Mouse (Mus musculus): ENCODE data around the gene Ripk4. TPM values are rescaled to one million over a fixed set of nuclear protein-coding genes. Genes with fewer than 3 reads are reported as not detected.

Gene Ripk4
- polyA plus RNA-seq, 1 experiment from 2014 or later: 2.9 TPM

GRCm38 (mm10) chr16:97751884-97752283, 11.7 kb downstream of the Ripk4 start:
- no peaks in the 10 kb centered on the region for H3K9me3 ChIP-seq (replicated peaks; ENCODE audit: control insufficient read depth, low read length)
- H3K9ac ChIP-seq (ENCODE audit: low read length): no peak overlapping the region
- WGBS: 49% methylated on average over 8 of the region's 8 CpGs
- ATAC-seq (replicated peaks; ENCODE audit: extremely low read depth, insufficient read depth, low FRiP score): no peak
- H3K27me3 ChIP-seq (ENCODE audit: control insufficient read depth, insufficient read depth, low read length): no peaks in the 10 kb centered on the region
- H3K4me1 ChIP-seq (ENCODE audit: control insufficient read depth, insufficient read depth, low read length): 0 out of 2 replicates have a peak, but pooled peaks cover 2% of the 10 kb centered on the region
- H3K4me2 ChIP-seq (ENCODE audit: low read depth, low read length): no peak overlapping the region
- no peak overlapping the region for H3K27ac ChIP-seq (ENCODE audit: low read length)
- no peak overlapping the region for H3K4me3 ChIP-seq (ENCODE audit: low read length)
- no peaks in the 10 kb centered on the region for H3K36me3 ChIP-seq (ENCODE audit: control insufficient read depth, insufficient read depth)

- ATAC-seq (replicated peaks; ENCODE audit: extremely low read depth, insufficient read depth, low FRiP score): no peak
- Histone ChIP-seq H3K36me3 (ENCODE audit: control insufficient read depth, insufficient read depth) (no peaks in the 10 kb centered on the region), H3K27ac (ENCODE audit: low read length) (no peak overlapping the region), H3K4me2 (ENCODE audit: low read depth, low read length) (no peak overlapping the region), H3K9ac (ENCODE audit: low read length) (no peak overlapping the region), H3K4me1 (ENCODE audit: control insufficient read depth, insufficient read depth, low read length) (0 out of 2 replicates have a peak, but pooled peaks cover 2% of the 10 kb centered on the region), H3K4me3 (ENCODE audit: low read length) (no peak overlapping the region), H3K27me3 (ENCODE audit: control insufficient read depth, insufficient read depth, low read length) (no peaks in the 10 kb centered on the region), H3K9me3 (replicated peaks; ENCODE audit: control insufficient read depth, low read length) (no peaks in the 10 kb centered on the region)
- 79% methylated on average over 6 of the region's 6 CpGs for WGBS
Observed at GRCm38 (mm10) chr16:97748421-97748820, 15.2 kb downstream of the Ripk4 start.

- no peak for ATAC-seq (replicated peaks; ENCODE audit: extremely low read depth, insufficient read depth, low FRiP score)
- Histone ChIP-seq H3K4me2 (ENCODE audit: low read depth, low read length) (no peak overlapping the region), H3K9me3 (replicated peaks; ENCODE audit: control insufficient read depth, low read length) (no peaks in the 10 kb centered on the region), H3K4me1 (ENCODE audit: control insufficient read depth, insufficient read depth, low read length) (no peaks in the 10 kb centered on the region), H3K27me3 (ENCODE audit: control insufficient read depth, insufficient read depth, low read length) (no peaks in the 10 kb centered on the region), H3K9ac (ENCODE audit: low read length) (no peak overlapping the region), H3K4me3 (ENCODE audit: low read length) (no peak overlapping the region), H3K36me3 (ENCODE audit: control insufficient read depth, insufficient read depth) (no peaks in the 10 kb centered on the region), H3K27ac (ENCODE audit: low read length) (no peak overlapping the region)
- 73% methylated on average over 6 of the region's 6 CpGs for WGBS
Observed at GRCm38 (mm10) chr16:97738030-97738429, 25.6 kb downstream of the Ripk4 start.

GRCm38 (mm10) chr16:97736562-97736961, 27.0 kb downstream of the Ripk4 start:
- Histone ChIP-seq H3K4me2 (ENCODE audit: low read depth, low read length) (no peak overlapping the region), H3K4me1 (ENCODE audit: control insufficient read depth, insufficient read depth, low read length) (no peaks in the 10 kb centered on the region), H3K9me3 (replicated peaks; ENCODE audit: control insufficient read depth, low read length) (no peaks in the 10 kb centered on the region), H3K36me3 (ENCODE audit: control insufficient read depth, insufficient read depth) (no peaks in the 10 kb centered on the region), H3K27ac (ENCODE audit: low read length) (no peak overlapping the region), H3K27me3 (ENCODE audit: control insufficient read depth, insufficient read depth, low read length) (no peaks in the 10 kb centered on the region), H3K9ac (ENCODE audit: low read length) (no peak overlapping the region), H3K4me3 (ENCODE audit: low read length) (no peak overlapping the region)
- no peak for ATAC-seq (replicated peaks; ENCODE audit: extremely low read depth, insufficient read depth, low FRiP score)
- 85% methylated on average over 2 of the region's 2 CpGs for WGBS

- no peak overlapping the region for H3K27ac ChIP-seq (ENCODE audit: low read length)
- no peaks in the 10 kb centered on the region for H3K36me3 ChIP-seq (ENCODE audit: control insufficient read depth, insufficient read depth)
- no peak for ATAC-seq (replicated peaks; ENCODE audit: extremely low read depth, insufficient read depth, low FRiP score)
- no peak overlapping the region for H3K4me2 ChIP-seq (ENCODE audit: low read depth, low read length)
- no peak overlapping the region for H3K4me3 ChIP-seq (ENCODE audit: low read length)
- H3K4me1 ChIP-seq (ENCODE audit: control insufficient read depth, insufficient read depth, low read length): no peaks in the 10 kb centered on the region
- WGBS: 62% methylated on average over 9 of the region's 9 CpGs
- H3K27me3 ChIP-seq (ENCODE audit: control insufficient read depth, insufficient read depth, low read length): no peaks in the 10 kb centered on the region
- no peaks in the 10 kb centered on the region for H3K9me3 ChIP-seq (replicated peaks; ENCODE audit: control insufficient read depth, low read length)
- no peak overlapping the region for H3K9ac ChIP-seq (ENCODE audit: low read length)
Observed at GRCm38 (mm10) chr16:97734760-97735322, 28.7 kb downstream of the Ripk4 start.

GRCm38 (mm10) chr16:97733599-97733998, 30.0 kb downstream of the Ripk4 start:
- Histone ChIP-seq H3K36me3 (ENCODE audit: control insufficient read depth, insufficient read depth) (no peaks in the 10 kb centered on the region), H3K27me3 (ENCODE audit: control insufficient read depth, insufficient read depth, low read length) (no peaks in the 10 kb centered on the region), H3K4me3 (ENCODE audit: low read length) (no peak overlapping the region)

GRCm38 (mm10) chr16:97730321-97730720, 33.3 kb downstream of the Ripk4 start:
- no peak for ATAC-seq (replicated peaks; ENCODE audit: extremely low read depth, insufficient read depth, low FRiP score)
- 85% methylated on average over 1 of the region's 1 CpGs for WGBS
- Histone ChIP-seq H3K27ac (ENCODE audit: low read length) (no peak overlapping the region), H3K9ac (ENCODE audit: low read length) (no peak overlapping the region), H3K4me1 (ENCODE audit: control insufficient read depth, insufficient read depth, low read length) (no peaks in the 10 kb centered on the region), H3K4me3 (ENCODE audit: low read length) (no peak overlapping the region), H3K36me3 (ENCODE audit: control insufficient read depth, insufficient read depth) (no peaks in the 10 kb centered on the region), H3K4me2 (ENCODE audit: low read depth, low read length) (no peak overlapping the region), H3K27me3 (ENCODE audit: control insufficient read depth, insufficient read depth, low read length) (no peaks in the 10 kb centered on the region), H3K9me3 (replicated peaks; ENCODE audit: control insufficient read depth, low read length) (no peaks in the 10 kb centered on the region)

More at GRCm38 (mm10) chr16:97733599-97733998, 30.0 kb downstream of the Ripk4 start:
- Histone ChIP-seq H3K27ac (ENCODE audit: low read length) (no peak overlapping the region), H3K4me1 (ENCODE audit: control insufficient read depth, insufficient read depth, low read length) (no peaks in the 10 kb centered on the region), H3K9me3 (replicated peaks; ENCODE audit: control insufficient read depth, low read length) (no peaks in the 10 kb centered on the region), H3K4me2 (ENCODE audit: low read depth, low read length) (no peak overlapping the region), H3K9ac (ENCODE audit: low read length) (no peak overlapping the region)
- WGBS: 58% methylated on average over 2 of the region's 2 CpGs
- no peak for ATAC-seq (replicated peaks; ENCODE audit: extremely low read depth, insufficient read depth, low FRiP score)

- no peaks in the 10 kb centered on the region for H3K9me3 ChIP-seq (replicated peaks; ENCODE audit: control insufficient read depth, low read length)
- no peak for ATAC-seq (replicated peaks; ENCODE audit: extremely low read depth, insufficient read depth, low FRiP score)
- H3K9ac ChIP-seq (ENCODE audit: low read length): no peak overlapping the region
- H3K27ac ChIP-seq (ENCODE audit: low read length): no peak overlapping the region
- H3K4me2 ChIP-seq (ENCODE audit: low read depth, low read length): no peak overlapping the region
- no peaks in the 10 kb centered on the region for H3K27me3 ChIP-seq (ENCODE audit: control insufficient read depth, insufficient read depth, low read length)
- WGBS: 52% methylated on average over 3 of the region's 3 CpGs
- H3K36me3 ChIP-seq (ENCODE audit: control insufficient read depth, insufficient read depth): no peaks in the 10 kb centered on the region
- no peak overlapping the region for H3K4me3 ChIP-seq (ENCODE audit: low read length)
- H3K4me1 ChIP-seq (ENCODE audit: control insufficient read depth, insufficient read depth, low read length): 0 out of 2 replicates have a peak, but pooled peaks cover 3% of the 10 kb centered on the region
Observed at GRCm38 (mm10) chr16:97726436-97726835, 37.2 kb downstream of the Ripk4 start.

GRCm38 (mm10) chr16:97720093-97720492, 43.5 kb downstream of the Ripk4 start:
- no peaks in the 10 kb centered on the region for H3K36me3 ChIP-seq (ENCODE audit: control insufficient read depth, insufficient read depth)
- H3K9me3 ChIP-seq (replicated peaks; ENCODE audit: control insufficient read depth, low read length): no peaks in the 10 kb centered on the region
- H3K27me3 ChIP-seq (ENCODE audit: control insufficient read depth, insufficient read depth, low read length): no peaks in the 10 kb centered on the region
- no peak overlapping the region for H3K27ac ChIP-seq (ENCODE audit: low read length)
- 0 out of 2 replicates have a peak, but pooled peaks cover 3% of the 10 kb centered on the region for H3K4me1 ChIP-seq (ENCODE audit: control insufficient read depth, insufficient read depth, low read length)
- H3K4me2 ChIP-seq (ENCODE audit: low read depth, low read length): no peak overlapping the region
- no peak overlapping the region for H3K4me3 ChIP-seq (ENCODE audit: low read length)
- 74% methylated on average over 1 of the region's 1 CpGs for WGBS
- H3K9ac ChIP-seq (ENCODE audit: low read length): no peak overlapping the region
- no peak for ATAC-seq (replicated peaks; ENCODE audit: extremely low read depth, insufficient read depth, low FRiP score)
